ENCODE assay signal across 26 mouse cellular contexts in genomic region chr1:167734471-167734870, GRCm38 (mm10). TPM values are rescaled to one million over a fixed set of nuclear protein-coding genes. Genes with fewer than 3 reads are reported as not detected.
DNase-seq lines count a peak whose midpoint lies in the region; ATAC-seq lines count a peak whose summit lies in the region.
"Had no signal": no experiment of that assay in that cellular context is flagged by ENCODE, and none has a peak within 500 bp of the region (broad histone marks: within the 10 kb centered on the region; RNA-seq: fewer than 3 reads in every experiment).

No protein-coding gene starts in this region.

- 6% methylated on average over 6 of the region's 6 CpGs for WGBS in heart, embryonic 11.5 days (ENCODE audit: insufficient replicate concordance)
- 6% methylated on average over 6 of the region's 6 CpGs for WGBS in limb, embryonic 10.5 days

- peaks cover 6% of the 10 kb centered on the region for H3K27me3 ChIP-seq in heart, embryonic 11.5 days (ENCODE audit: control insufficient read depth, insufficient read depth, low read length)
- H3K27me3 ChIP-seq in limb, embryonic 10.5 days (ENCODE audit: low read depth, poor library complexity, severe bottlenecking), result peaks cover 20% of the 10 kb centered on the region
- H3K27me3 ChIP-seq: lung, embryonic 15.5 days; midbrain, embryonic 15.5 days had no signal

- no peaks in the 10 kb centered on the region for H3K36me3 ChIP-seq in heart, embryonic 11.5 days (ENCODE audit: control insufficient read depth, insufficient read depth, low read length)
- H3K36me3 ChIP-seq in limb, embryonic 10.5 days, result no peaks in the 10 kb centered on the region
- H3K36me3 ChIP-seq: heart, embryonic 15.5 days; hindbrain, embryonic 13.5 days; limb, embryonic 12.5 days; liver, embryonic 13.5 days; lung, embryonic 15.5 days; midbrain, embryonic 15.5 days had no signal

- no peak overlapping the region for H3K4me3 ChIP-seq in heart, embryonic 11.5 days (ENCODE audit: low read depth, low read length)
- H3K4me3 ChIP-seq in limb, embryonic 10.5 days, result no peak overlapping the region
- H3K4me3 ChIP-seq: erythroblast, embryonic 14.5 days; heart, adult 2 months; heart, embryonic 15.5 days; hindbrain, embryonic 13.5 days; left cerebral cortex, adult 2 months; limb, embryonic 12.5 days; liver, embryonic 13.5 days; lung, embryonic 15.5 days; midbrain, embryonic 15.5 days; myocyte had no signal

- no peak overlapping the region for H3K4me2 ChIP-seq in heart, embryonic 11.5 days
- H3K4me2 ChIP-seq: heart, embryonic 15.5 days; hindbrain, embryonic 13.5 days; limb, embryonic 12.5 days; liver, embryonic 13.5 days; lung, embryonic 15.5 days; midbrain, embryonic 15.5 days had no signal

- DNase-seq in heart, postnatal 14 days, result no peak
- peak; percentile 53 for DNase-seq in embryo, embryonic 10 days (ENCODE audit: low spot score)
- peak; percentile 27 for DNase-seq in embryo, embryonic 11.5 days (ENCODE audit: low read depth, low spot score)
- DNase-seq in limb, embryonic 10.5 days (ENCODE audit: low spot score), result peak; percentile 41
- DNase-seq in spleen, adult 12 weeks (ENCODE audit: low spot score), result no peak
- no peak for DNase-seq in kidney, postnatal 25 days
- DNase-seq: adrenal gland, adult 2 months; cerebellum, adult 8-10 months; forebrain, postnatal 0 days; heart, adult 2 months; kidney, adult 8-10 months; kidney, postnatal 36 days; liver, embryonic 13.5 days; right cerebral cortex, postnatal 25 days; thymus, postnatal 25 days had no signal

- H3K4me1 ChIP-seq in heart, embryonic 11.5 days (ENCODE audit: control insufficient read depth, insufficient read depth, low read length), result no peaks in the 10 kb centered on the region
- H3K4me1 ChIP-seq in limb, embryonic 10.5 days, result peaks cover 10% of the 10 kb centered on the region
- H3K4me1 ChIP-seq: heart, embryonic 15.5 days; liver, embryonic 13.5 days; lung, embryonic 15.5 days had no signal

- intact Hi-C loops in heart, postnatal 14 days (cut with DNase I), result no loop called here

- no peaks in the 10 kb centered on the region for H3K9me3 ChIP-seq in heart, embryonic 11.5 days (replicated peaks; ENCODE audit: control insufficient read depth, low read length)
- H3K9me3 ChIP-seq in limb, embryonic 10.5 days (replicated peaks), result no peaks in the 10 kb centered on the region
- H3K9me3 ChIP-seq: heart, embryonic 15.5 days; hindbrain, embryonic 13.5 days; limb, embryonic 12.5 days; liver, embryonic 13.5 days; lung, embryonic 15.5 days; midbrain, embryonic 15.5 days had no signal

- H3K27ac ChIP-seq in heart, embryonic 11.5 days (ENCODE audit: low read depth, low read length), result no peak overlapping the region
- H3K27ac ChIP-seq in limb, embryonic 10.5 days, result no peak overlapping the region
- H3K27ac ChIP-seq: heart, adult 2 months; heart, embryonic 15.5 days; hindbrain, embryonic 13.5 days; left cerebral cortex, adult 2 months; limb, embryonic 12.5 days; liver, embryonic 13.5 days; lung, embryonic 15.5 days; midbrain, embryonic 15.5 days had no signal

- ATAC-seq in heart, embryonic 11.5 days (replicated peaks; ENCODE audit: insufficient number of reproducible peaks, low FRiP score, low TSS enrichment), result 0 out of 2 replicates have a peak, but pooled peaks have one; percentile 31
- ATAC-seq: forebrain, postnatal 0 days; midbrain, embryonic 15.5 days had no signal

- no peak overlapping the region for H3K9ac ChIP-seq in heart, embryonic 11.5 days (ENCODE audit: low read depth, low read length)
- H3K9ac ChIP-seq: forebrain, postnatal 0 days; heart, embryonic 15.5 days; hindbrain, embryonic 13.5 days; limb, embryonic 12.5 days; liver, embryonic 13.5 days; lung, embryonic 15.5 days; midbrain, embryonic 15.5 days had no signal

RNA-seq across cellular contexts. Expression of gene Lmx1a, which starts 45.4 kb away (rescaled TPM):
- 4.3 and 6.1 TPM in 2 replicates for polyA plus RNA-seq in heart, embryonic 11.5 days (2014; fragmentation: Nextera tagmentation; extraction: Ambion mirVana)
- not detected for total RNA-seq in heart, postnatal 14 days (2021)
- 1.1 and 1.2 TPM in 2 replicates for polyA plus RNA-seq in limb, embryonic 10.5 days (2016; fragmentation: Nextera tagmentation; extraction: Ambion mirVana)
- total RNA-seq: common myeloid progenitor, adult 5-6 weeks; heart, adult 2 months; left cerebral cortex, adult 2 months; megakaryocyte progenitor cell, adult 5-6 weeks had no signal
- polyA plus RNA-seq: adrenal gland, adult 2 months; erythroblast, embryonic 14.5 days; lung, embryonic 15.5 days; myocyte had no signal

Comparison
In these comparisons a context has a peak if more than half of its experiments do, and no peak if none do; other contexts are left out.
1. DNase-seq: peak in embryo, embryonic 10 days (single experiment), embryo, embryonic 11.5 days (single experiment) and limb, embryonic 10.5 days (single experiment); none in heart, postnatal 14 days (0 of 2), spleen, adult 12 weeks (single experiment) and kidney, postnatal 25 days (0 of 2).